Mouse (Mus musculus) liver (tissue): ENCODE results near the gene Cela1.

Experiments used
- DNase-seq: peaks from one replicate; pipeline ENCODE4 v3.0.0-alpha.2; 2020; ENCODE audit warnings: mixed read lengths

Cela1 gene

GRCm38 (mm10) chr15:100687430-100687971 is at the start of gene Cela1:
Gene Cela1, minus strand, starts transcription at chr15:100687921.
- DNase-seq = no peak

GRCm38 (mm10) chr15:100735953-100736300 is 48.2 kb upstream of the Cela1 start:
- peak; percentile 41 for DNase-seq

- DNase-seq = no peak
Observed at GRCm38 (mm10) chr15:100735095-100735952, 47.6 kb upstream of the Cela1 start.

- no peak for DNase-seq
Observed at GRCm38 (mm10) chr15:100732580-100732979, 44.9 kb upstream of the Cela1 start.

- no peak for DNase-seq
Observed at GRCm38 (mm10) chr15:100731081-100731480, 43.4 kb upstream of the Cela1 start.

GRCm38 (mm10) chr15:100729281-100729985 is 41.7 kb upstream of the Cela1 start, which contains the start of gene Galnt6:
Gene Galnt6, minus strand, starts transcription at chr15:100729376.
- peak; percentile 72 for DNase-seq

- DNase-seq = no peak
Observed at GRCm38 (mm10) chr15:100728586-100728985, 40.9 kb upstream of the Cela1 start.

- no peak for DNase-seq
Observed at GRCm38 (mm10) chr15:100727834-100728233, 40.1 kb upstream of the Cela1 start.

GRCm38 (mm10) chr15:100726721-100727120 is 39.0 kb upstream of the Cela1 start:
- no peak for DNase-seq

- DNase-seq = no peak
Observed at GRCm38 (mm10) chr15:100723505-100723904, 35.8 kb upstream of the Cela1 start.

GRCm38 (mm10) chr15:100722564-100722963 is 34.8 kb upstream of the Cela1 start:
- no peak for DNase-seq

GRCm38 (mm10) chr15:100722026-100722425 is 34.3 kb upstream of the Cela1 start:
- DNase-seq = no peak

GRCm38 (mm10) chr15:100721445-100721844 is 33.7 kb upstream of the Cela1 start:
- DNase-seq = no peak

- DNase-seq = no peak
Observed at GRCm38 (mm10) chr15:100720066-100720465, 32.3 kb upstream of the Cela1 start.

GRCm38 (mm10) chr15:100719217-100719616 is 31.5 kb upstream of the Cela1 start:
- DNase-seq = no peak

- DNase-seq = no peak
Observed at GRCm38 (mm10) chr15:100718572-100718971, 30.9 kb upstream of the Cela1 start.

- no peak for DNase-seq
Observed at GRCm38 (mm10) chr15:100717933-100718332, 30.2 kb upstream of the Cela1 start.

- no peak for DNase-seq
Observed at GRCm38 (mm10) chr15:100715399-100715993, 27.8 kb upstream of the Cela1 start.

- DNase-seq = no peak
Observed at GRCm38 (mm10) chr15:100714470-100714869, 26.7 kb upstream of the Cela1 start.

GRCm38 (mm10) chr15:100710838-100711237 is 23.1 kb upstream of the Cela1 start:
- no peak for DNase-seq

GRCm38 (mm10) chr15:100708433-100709078 is 20.8 kb upstream of the Cela1 start:
- DNase-seq = no peak

GRCm38 (mm10) chr15:100706226-100706625 is 18.5 kb upstream of the Cela1 start:
- peak; percentile 41 for DNase-seq

- DNase-seq = no peak
Observed at GRCm38 (mm10) chr15:100705376-100705775, 17.7 kb upstream of the Cela1 start.
